In the genomic region with DNA sequence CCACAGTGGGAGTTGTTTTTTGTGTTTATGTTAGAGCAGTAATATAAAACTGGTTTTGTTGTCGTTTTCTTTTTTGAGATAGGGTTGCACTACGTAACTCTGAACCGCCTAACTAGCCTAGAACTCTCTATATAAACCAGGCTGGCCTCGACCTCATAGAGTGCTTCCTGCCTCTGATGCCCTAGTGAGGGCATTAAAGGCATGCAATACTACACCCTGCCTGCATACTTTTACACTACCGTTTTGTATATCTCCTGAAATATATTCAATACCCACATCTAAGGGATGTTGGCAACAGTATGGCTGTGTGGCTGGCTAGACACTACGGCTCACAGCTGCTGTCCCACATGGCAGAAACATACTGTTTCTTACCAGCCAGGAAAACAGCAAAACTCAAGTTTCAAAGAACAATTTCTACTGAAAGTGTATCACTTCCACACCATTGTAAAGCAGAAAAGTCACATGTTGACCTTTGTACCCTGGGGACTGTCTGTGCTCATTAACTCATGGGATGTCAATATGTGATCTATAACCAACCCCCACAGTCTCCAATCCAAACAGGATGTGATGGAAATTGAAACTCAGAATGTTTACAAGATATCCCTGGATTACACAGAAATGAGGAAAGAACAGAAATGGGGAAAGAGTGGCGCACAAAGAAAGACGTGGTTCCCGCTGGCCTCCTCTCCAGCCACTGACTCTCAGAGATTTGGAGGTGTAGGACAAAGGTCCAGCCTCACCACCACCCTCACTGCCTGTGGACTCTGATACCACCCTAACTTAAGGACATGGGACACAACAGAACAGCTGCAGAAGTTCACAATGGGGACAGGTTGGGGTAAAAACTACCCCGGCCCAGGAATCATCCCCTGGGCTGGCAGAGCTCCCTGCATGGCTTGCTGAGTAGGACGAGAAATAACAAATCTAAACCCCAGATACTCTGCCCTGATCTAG, we compare ENCODE assay signal across 15 mouse cellular contexts. TPM values are rescaled to one million over a fixed set of nuclear protein-coding genes. Genes with fewer than 3 reads are reported as not detected.
A peak's percentile ranks its signal among the peaks of the same experiment; 100 is the strongest.
DNase-seq lines count a peak whose midpoint lies in the region; ATAC-seq and TF ChIP-seq lines count a peak whose summit lies in the region.
"Had no signal": no experiment of that assay in that cellular context is flagged by ENCODE, and none has a peak within 500 bp of the region (broad histone marks: within the 10 kb centered on the region; RNA-seq: fewer than 3 reads in every experiment).

No protein-coding gene starts in this region.

- no peak for TF ChIP-seq CTCF in liver, adult 2 months (IDR thresholded peaks at IDR 0.05; ENCODE audit: low read depth, low read length)

- no peak for TF ChIP-seq POLR2A in liver, adult 2 months (IDR thresholded peaks at IDR 0.05; ENCODE audit: extremely low read depth, insufficient read depth, low read length)

- ATAC-seq in forebrain, embryonic 14.5 days: peak; percentile 30; the same call in 1 of the 2 replicates
- no peak for ATAC-seq in forebrain, embryonic 11.5 days (replicated peaks; ENCODE audit: low FRiP score)
- ATAC-seq in embryonic facial prominence, embryonic 15.5 days (ENCODE audit: insufficient number of reproducible peaks, low FRiP score, low TSS enrichment, low read depth): no peak
- ATAC-seq: inflammation-experienced regulatory T-cells, adult 6 months; midbrain, embryonic 13.5 days had no signal

- no peak overlapping the region for H3K4me2 ChIP-seq in forebrain, embryonic 14.5 days (ENCODE audit: low read length)
- no peak overlapping the region for H3K4me2 ChIP-seq in forebrain, embryonic 11.5 days (ENCODE audit: low read depth, low read length, severe bottlenecking)
- H3K4me2 ChIP-seq in embryonic facial prominence, embryonic 15.5 days (replicated peaks): no peak overlapping the region
- H3K4me2 ChIP-seq: midbrain, embryonic 13.5 days; neural tube, embryonic 13.5 days had no signal

- no peak overlapping the region for H3K27ac ChIP-seq in forebrain, embryonic 14.5 days (ENCODE audit: low read depth, low read length)
- H3K27ac ChIP-seq in forebrain, embryonic 11.5 days (ENCODE audit: low read depth, low read length): no peak overlapping the region
- peak overlapping the region; percentile 51 for H3K27ac ChIP-seq in liver, adult 2 months (replicated peaks; ENCODE audit: insufficient read depth, low read depth, low read length)
- 0 out of 2 replicates have a peak overlapping the region, but pooled peaks have one; percentile 17 for H3K27ac ChIP-seq in embryonic facial prominence, embryonic 15.5 days (replicated peaks)
- H3K27ac ChIP-seq: midbrain, embryonic 13.5 days; neural tube, embryonic 13.5 days had no signal

- 89% methylated on average over 11 of the region's 11 CpGs for WGBS in forebrain, embryonic 14.5 days
- 88% methylated on average over 11 of the region's 11 CpGs for WGBS in forebrain, embryonic 11.5 days
- WGBS in liver, adult 2 months: 48% methylated on average over 11 of the region's 11 CpGs
- 60% methylated on average over 11 of the region's 11 CpGs for WGBS in embryonic facial prominence, embryonic 15.5 days

- DNase-seq in forebrain, embryonic 14.5 days (ENCODE audit: low spot score): peak; percentile 35
- DNase-seq in forebrain, embryonic 11.5 days (ENCODE audit: low spot score): no peak
- DNase-seq in liver, adult 2 months (ENCODE audit: extremely low read depth, low read depth, low spot score): peak; percentile 82
- DNase-seq in liver: no peak
- DNase-seq in layer of hippocampus, adult 9-11 months: peak; percentile 57
- no peak for DNase-seq in adrenal gland, adult 8-10 months
- no peak for DNase-seq in lung, postnatal 14 days
- DNase-seq: adrenal gland, postnatal 10 days; heart, postnatal 10 days; retina, postnatal 1 day had no signal

- no peak overlapping the region for H3K4me3 ChIP-seq in forebrain, embryonic 14.5 days (ENCODE audit: low read depth, low read length)
- no peak overlapping the region for H3K4me3 ChIP-seq in forebrain, embryonic 11.5 days (ENCODE audit: low read depth, low read length)
- H3K4me3 ChIP-seq in liver, adult 2 months (ENCODE audit: insufficient read depth, low read depth, low read length): no peak overlapping the region
- H3K4me3 ChIP-seq in embryonic facial prominence, embryonic 15.5 days (replicated peaks): no peak overlapping the region
- H3K4me3 ChIP-seq: midbrain, embryonic 13.5 days; neural tube, embryonic 13.5 days had no signal

- H3K4me1 ChIP-seq in forebrain, embryonic 14.5 days (ENCODE audit: control insufficient read depth, insufficient read depth, low read length): peaks cover 4% of the 10 kb centered on the region; the same call in 1 of the 2 replicates
- peaks cover 2% of the 10 kb centered on the region; the same call in 1 of the 2 replicates for H3K4me1 ChIP-seq in forebrain, embryonic 11.5 days (replicated peaks; ENCODE audit: control insufficient read depth, insufficient read depth, low read length)
- H3K4me1 ChIP-seq in liver, adult 2 months (ENCODE audit: control insufficient read depth, insufficient read depth, low read length): peaks cover 9% of the 10 kb centered on the region
- H3K4me1 ChIP-seq in embryonic facial prominence, embryonic 15.5 days: 0 out of 2 replicates have a peak, but pooled peaks cover 6% of the 10 kb centered on the region

- no peaks in the 10 kb centered on the region for H3K27me3 ChIP-seq in forebrain, embryonic 14.5 days (replicated peaks; ENCODE audit: control insufficient read depth, insufficient read depth, low read length)
- no peaks in the 10 kb centered on the region for H3K27me3 ChIP-seq in forebrain, embryonic 11.5 days (ENCODE audit: control insufficient read depth, insufficient read depth, low read length)
- H3K27me3 ChIP-seq in liver, adult 2 months (ENCODE audit: control insufficient read depth, insufficient read depth, low read length): no peaks in the 10 kb centered on the region
- H3K27me3 ChIP-seq in embryonic facial prominence, embryonic 15.5 days: no peaks in the 10 kb centered on the region
- H3K27me3 ChIP-seq: midbrain, embryonic 13.5 days; neural tube, embryonic 13.5 days had no signal

- H3K9me3 ChIP-seq in forebrain, embryonic 14.5 days (replicated peaks; ENCODE audit: control insufficient read depth, low read length): no peaks in the 10 kb centered on the region
- H3K9me3 ChIP-seq in forebrain, embryonic 11.5 days (ENCODE audit: control insufficient read depth, low read length): no peaks in the 10 kb centered on the region
- H3K9me3 ChIP-seq in embryonic facial prominence, embryonic 15.5 days (replicated peaks): no peaks in the 10 kb centered on the region
- H3K9me3 ChIP-seq: midbrain, embryonic 13.5 days; neural tube, embryonic 13.5 days had no signal

- H3K36me3 ChIP-seq in forebrain, embryonic 14.5 days (ENCODE audit: control insufficient read depth, insufficient read depth, low read length): no peaks in the 10 kb centered on the region
- no peaks in the 10 kb centered on the region for H3K36me3 ChIP-seq in forebrain, embryonic 11.5 days (ENCODE audit: control insufficient read depth, insufficient read depth, low read length)
- H3K36me3 ChIP-seq in liver, adult 2 months (ENCODE audit: control insufficient read depth, insufficient read depth, low read length): no peaks in the 10 kb centered on the region
- no peaks in the 10 kb centered on the region for H3K36me3 ChIP-seq in embryonic facial prominence, embryonic 15.5 days
- H3K36me3 ChIP-seq: midbrain, embryonic 13.5 days; neural tube, embryonic 13.5 days had no signal

- H3K9ac ChIP-seq in forebrain, embryonic 14.5 days (ENCODE audit: low read length): no peak overlapping the region
- H3K9ac ChIP-seq in forebrain, embryonic 11.5 days (ENCODE audit: low read length): no peak overlapping the region
- no peak overlapping the region for H3K9ac ChIP-seq in liver, adult 2 months (ENCODE audit: low read depth, low read length)
- H3K9ac ChIP-seq in embryonic facial prominence, embryonic 15.5 days: no peak overlapping the region
- H3K9ac ChIP-seq: midbrain, embryonic 13.5 days; neural tube, embryonic 13.5 days had no signal

- H3K79me2 ChIP-seq in liver, adult 2 months (ENCODE audit: control insufficient read depth, insufficient read depth, low read length): no peaks in the 10 kb centered on the region

RNA-seq across cellular contexts. Expression of gene Tead4, which starts 23.2 kb away (rescaled TPM):
- polyA plus RNA-seq in forebrain, embryonic 14.5 days (2014; fragmentation: Nextera tagmentation; extraction: Ambion mirVana): 0.18 and 0.37 TPM in 2 replicates
- 1.1 TPM in 2 replicates for polyA plus RNA-seq in forebrain, embryonic 11.5 days (2014; fragmentation: Nextera tagmentation; extraction: Ambion mirVana)
- total RNA-seq in liver, adult 2 months (2014; rRNA removed): 0.13 and 0.18 TPM in 2 replicates
- polyA plus RNA-seq in liver, adult 2 months (2012; rRNA removed): 0.06 and 0.39 TPM in 2 replicates
- 7.4 and 8.1 TPM in 2 replicates for polyA plus RNA-seq in embryonic facial prominence, embryonic 15.5 days (2015; fragmentation: Nextera tagmentation; extraction: Ambion mirVana)
- 1 to 10 TPM; 1.3 to 4.1 (median 2.6) TPM for total RNA-seq in adrenal gland, adult 8-10 months (2022)
- total RNA-seq: granulocyte monocyte progenitor cell, adult 5-6 weeks had no signal
- polyA plus RNA-seq: inflammation-experienced regulatory T-cells, adult 6 months had no signal

Comparison
In these comparisons a context has a peak if more than half of its experiments do, and no peak if none do; other contexts are left out.
1. DNase-seq: peak in forebrain, embryonic 14.5 days (single experiment), liver, adult 2 months (single experiment) and layer of hippocampus, adult 9-11 months (single experiment); none in forebrain, embryonic 11.5 days (single experiment), liver (single experiment), adrenal gland, adult 8-10 months (single experiment) and lung, postnatal 14 days (single experiment).
2. H3K27ac ChIP-seq: peak in liver, adult 2 months (single experiment) and embryonic facial prominence, embryonic 15.5 days (single experiment); none in forebrain, embryonic 14.5 days (single experiment) and forebrain, embryonic 11.5 days (single experiment).